Mouse (Mus musculus): ENCODE data around the gene Pck1. TPM values are rescaled to one million over a fixed set of nuclear protein-coding genes. Genes with fewer than 3 reads are reported as not detected.

The Pck1 gene
- polyA plus RNA-seq, 1 experiment from 2014 or later = not detected

DNA sequence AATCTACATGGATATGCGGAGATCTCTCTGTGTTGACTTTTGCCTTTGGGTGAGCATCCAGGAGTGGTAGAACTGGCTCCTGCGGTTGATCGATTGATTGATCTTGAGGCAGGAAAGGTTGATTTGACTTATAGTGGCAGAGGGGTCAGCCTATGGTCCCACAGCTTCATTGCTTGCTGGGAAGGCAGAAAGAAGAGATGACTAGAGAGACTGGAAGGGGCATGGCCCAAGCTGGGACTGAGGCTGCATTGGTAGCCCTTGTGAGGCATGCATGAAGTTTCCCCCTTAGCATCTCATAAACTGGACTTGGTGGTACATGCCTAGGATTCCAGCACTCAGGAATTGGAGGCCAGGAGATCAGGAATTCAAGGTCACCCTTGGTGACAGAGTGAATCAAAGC, 54.2 kb downstream of the Pck1 start:
- no peak overlapping the region for H3K27ac ChIP-seq (ENCODE audit: low read depth, low read length)
- H3K9me3 ChIP-seq (replicated peaks; ENCODE audit: control insufficient read depth, low read length) = no peaks in the 10 kb centered on the region; the same call in 1 of the 2 replicates
- no peak overlapping the region for H3K9ac ChIP-seq (ENCODE audit: low read depth, low read length)
- no peak overlapping the region for H3K4me3 ChIP-seq (ENCODE audit: low read depth, low read length)
- H3K36me3 ChIP-seq (ENCODE audit: control insufficient read depth, insufficient read depth, low read length) = no peaks in the 10 kb centered on the region
- no peaks in the 10 kb centered on the region for H3K27me3 ChIP-seq (ENCODE audit: control insufficient read depth, insufficient read depth, low read length)
- no peaks in the 10 kb centered on the region for H3K4me1 ChIP-seq (ENCODE audit: control insufficient read depth, insufficient read depth, low read length)
- H3K4me2 ChIP-seq = no peak overlapping the region
- ATAC-seq (replicated peaks; ENCODE audit: insufficient number of reproducible peaks, low FRiP score, low TSS enrichment) = no peak
- 94% methylated on average over 3 of the region's 3 CpGs for WGBS (ENCODE audit: insufficient replicate concordance)

Other genes starting within 250 kb of the Pck1 start
- 66.2 and 81.8 TPM in 2 replicates for gene Bmp7, start 212.7 kb upstream of the Pck1 start, polyA plus RNA-seq (2014; fragmentation: Nextera tagmentation; extraction: Ambion mirVana)
- gene Spo11, start 175.3 kb upstream of the Pck1 start, polyA plus RNA-seq (2014; fragmentation: Nextera tagmentation; extraction: Ambion mirVana) = 0.17 and 0.19 TPM in 2 replicates
- 114 and 118 TPM in 2 replicates for gene Rae1, start 152.9 kb upstream of the Pck1 start, polyA plus RNA-seq (2014; fragmentation: Nextera tagmentation; extraction: Ambion mirVana)
- gene Rbm38, start 132.6 kb upstream of the Pck1 start, polyA plus RNA-seq (2014; fragmentation: Nextera tagmentation; extraction: Ambion mirVana) = 161 and 169 TPM in 2 replicates
- gene Ctcfl, start 33.5 kb upstream of the Pck1 start, polyA plus RNA-seq (2014; fragmentation: Nextera tagmentation; extraction: Ambion mirVana) = 0.39 and 0.42 TPM in 2 replicates
- not detected in 2 replicates for gene Zbp1, start 65.9 kb downstream of the Pck1 start, polyA plus RNA-seq (2014; fragmentation: Nextera tagmentation; extraction: Ambion mirVana)
- 3.8 and 4.7 TPM in 2 replicates for gene Pmepa1, start 123.5 kb downstream of the Pck1 start, polyA plus RNA-seq (2014; fragmentation: Nextera tagmentation; extraction: Ambion mirVana)

Measured in heart, embryonic 11.5 days (tissue).